Mouse (Mus musculus): ENCODE data around the gene Slc6a13. TPM values are rescaled to one million over a fixed set of nuclear protein-coding genes. Genes with fewer than 3 reads are reported as not detected.
"Not testable (repeated sequence)": the region's sequence is repeated elsewhere in the genome, so short reads cannot be mapped to it uniquely, and the experiment has no call there.

Gene Slc6a13
- polyA plus RNA-seq, 1 experiment from 2014 or later: 2.8 TPM

- Histone ChIP-seq H3K4me2 (replicated peaks) (no peak overlapping the region), H3K9me3 (no peaks in the 10 kb centered on the region), H3K27ac (no peak overlapping the region), H3K9ac (no peak overlapping the region), H3K4me1 (peaks cover 4% of the 10 kb centered on the region; the same call in 1 of the 2 replicates), H3K27me3 (0 out of 2 replicates have a peak, but pooled peaks cover 2% of the 10 kb centered on the region), H3K4me3 (no peak overlapping the region), H3K36me3 (no peaks in the 10 kb centered on the region)
- WGBS: 56% methylated on average over 8 of the region's 8 CpGs
- no peak for ATAC-seq (ENCODE audit: insufficient number of reproducible peaks, insufficient read depth, low FRiP score, low TSS enrichment)
Observed at GRCm38 (mm10) chr6:121346428-121346827, 46.4 kb downstream of the Slc6a13 start.

GRCm38 (mm10) chr6:121352276-121352675 lies 52.2 kb downstream of the Slc6a13 start:
- no peak for ATAC-seq (ENCODE audit: insufficient number of reproducible peaks, insufficient read depth, low FRiP score, low TSS enrichment)
- WGBS: 39% methylated on average over 2 of the region's 2 CpGs
- Histone ChIP-seq H3K4me3 (no peak overlapping the region), H3K36me3 (no peaks in the 10 kb centered on the region), H3K9me3 (no peaks in the 10 kb centered on the region), H3K9ac (no peak overlapping the region), H3K27ac (no peak overlapping the region), H3K4me2 (replicated peaks) (no peak overlapping the region), H3K27me3 (no peaks in the 10 kb centered on the region), H3K4me1 (no peaks in the 10 kb centered on the region)

GRCm38 (mm10) chr6:121356041-121356440 lies 56.0 kb downstream of the Slc6a13 start:
- no peak overlapping the region for H3K4me3 ChIP-seq
- no peak overlapping the region for H3K4me2 ChIP-seq (replicated peaks)
- 91% methylated on average over 1 of the region's 1 CpGs for WGBS
- ATAC-seq (ENCODE audit: insufficient number of reproducible peaks, insufficient read depth, low FRiP score, low TSS enrichment): no peak
- no peak overlapping the region for H3K27ac ChIP-seq
- H3K9ac ChIP-seq: no peak overlapping the region
- H3K36me3 ChIP-seq: no peaks in the 10 kb centered on the region
- no peaks in the 10 kb centered on the region for H3K27me3 ChIP-seq
- no peaks in the 10 kb centered on the region for H3K4me1 ChIP-seq
- no peaks in the 10 kb centered on the region for H3K9me3 ChIP-seq

GRCm38 (mm10) chr6:121357232-121357631 lies 57.2 kb downstream of the Slc6a13 start:
- 77% methylated on average over 6 of the region's 6 CpGs for WGBS
- H3K9me3 ChIP-seq: no peaks in the 10 kb centered on the region
- no peak overlapping the region for H3K27ac ChIP-seq
- no peak overlapping the region for H3K4me3 ChIP-seq
- H3K9ac ChIP-seq: no peak overlapping the region
- H3K27me3 ChIP-seq: no peaks in the 10 kb centered on the region
- H3K4me1 ChIP-seq: no peaks in the 10 kb centered on the region
- no peak overlapping the region for H3K4me2 ChIP-seq (replicated peaks)
- H3K36me3 ChIP-seq: no peaks in the 10 kb centered on the region
- no peak for ATAC-seq (ENCODE audit: insufficient number of reproducible peaks, insufficient read depth, low FRiP score, low TSS enrichment)

GRCm38 (mm10) chr6:121363061-121363460 lies 63.0 kb downstream of the Slc6a13 start:
- ATAC-seq (ENCODE audit: insufficient number of reproducible peaks, insufficient read depth, low FRiP score, low TSS enrichment): no peak
- H3K27me3 ChIP-seq: no peaks in the 10 kb centered on the region

GRCm38 (mm10) chr6:121363956-121364355 lies 63.9 kb downstream of the Slc6a13 start:
- H3K9me3 ChIP-seq: no peaks in the 10 kb centered on the region
- H3K4me1 ChIP-seq: no peaks in the 10 kb centered on the region
- no peak overlapping the region for H3K27ac ChIP-seq
- 75% methylated on average over 4 of the region's 4 CpGs for WGBS
- no peaks in the 10 kb centered on the region for H3K36me3 ChIP-seq
- no peaks in the 10 kb centered on the region for H3K27me3 ChIP-seq
- H3K4me2 ChIP-seq (replicated peaks): no peak overlapping the region
- H3K9ac ChIP-seq: no peak overlapping the region
- ATAC-seq (ENCODE audit: insufficient number of reproducible peaks, insufficient read depth, low FRiP score, low TSS enrichment): no peak
- H3K4me3 ChIP-seq: no peak overlapping the region

More at GRCm38 (mm10) chr6:121363061-121363460, 63.0 kb downstream of the Slc6a13 start:
- no peak overlapping the region for H3K27ac ChIP-seq
- no peaks in the 10 kb centered on the region for H3K4me1 ChIP-seq
- no peaks in the 10 kb centered on the region for H3K36me3 ChIP-seq
- no peaks in the 10 kb centered on the region for H3K9me3 ChIP-seq
- WGBS: 83% methylated on average over 6 of the region's 6 CpGs
- H3K4me2 ChIP-seq (replicated peaks): no peak overlapping the region
- no peak overlapping the region for H3K4me3 ChIP-seq
- no peak overlapping the region for H3K9ac ChIP-seq

- H3K27ac ChIP-seq; H3K27me3 ChIP-seq; H3K4me3 ChIP-seq; H3K36me3 ChIP-seq; H3K4me2 ChIP-seq (replicated peaks); H3K9ac ChIP-seq; ATAC-seq (ENCODE audit: insufficient number of reproducible peaks, insufficient read depth, low FRiP score, low TSS enrichment); H3K4me1 ChIP-seq; H3K9me3 ChIP-seq: not testable (repeated sequence)
- 10% methylated on average over 2 of the region's 2 CpGs for WGBS
Observed at GRCm38 (mm10) chr6:121366537-121366936, 66.5 kb downstream of the Slc6a13 start.

GRCm38 (mm10) chr6:121367099-121367498 lies 67.1 kb downstream of the Slc6a13 start:
- 58% methylated on average over 3 of the region's 3 CpGs for WGBS
- no peak overlapping the region for H3K4me3 ChIP-seq
- H3K9me3 ChIP-seq: no peaks in the 10 kb centered on the region
- no peak overlapping the region for H3K9ac ChIP-seq
- no peak overlapping the region for H3K27ac ChIP-seq
- H3K27me3 ChIP-seq: no peaks in the 10 kb centered on the region
- ATAC-seq (ENCODE audit: insufficient number of reproducible peaks, insufficient read depth, low FRiP score, low TSS enrichment): no peak
- no peaks in the 10 kb centered on the region for H3K4me1 ChIP-seq
- no peak overlapping the region for H3K4me2 ChIP-seq (replicated peaks)
- H3K36me3 ChIP-seq: no peaks in the 10 kb centered on the region

- 77% methylated on average over 10 of the region's 10 CpGs for WGBS
- no peaks in the 10 kb centered on the region for H3K36me3 ChIP-seq
- H3K27me3 ChIP-seq: no peaks in the 10 kb centered on the region
- H3K27ac ChIP-seq: no peak overlapping the region
- no peaks in the 10 kb centered on the region for H3K4me1 ChIP-seq
- H3K4me3 ChIP-seq: no peak overlapping the region
- no peaks in the 10 kb centered on the region for H3K9me3 ChIP-seq
- H3K4me2 ChIP-seq (replicated peaks): no peak overlapping the region
- no peak overlapping the region for H3K9ac ChIP-seq
- no peak for ATAC-seq (ENCODE audit: insufficient number of reproducible peaks, insufficient read depth, low FRiP score, low TSS enrichment)
Observed at GRCm38 (mm10) chr6:121371197-121371980, 71.4 kb downstream of the Slc6a13 start.

GRCm38 (mm10) chr6:121376159-121376558 lies 76.1 kb downstream of the Slc6a13 start:
- no peaks in the 10 kb centered on the region for H3K4me1 ChIP-seq
- H3K36me3 ChIP-seq: no peaks in the 10 kb centered on the region
- 78% methylated on average over 12 of the region's 12 CpGs for whole genome bisulfite sequencing
- H3K27ac ChIP-seq: no peak overlapping the region
- ATAC-seq (ENCODE audit: insufficient number of reproducible peaks, insufficient read depth, low FRiP score, low TSS enrichment): no peak
- H3K9me3 ChIP-seq: no peaks in the 10 kb centered on the region
- no peak overlapping the region for H3K4me2 ChIP-seq (replicated peaks)
- no peaks in the 10 kb centered on the region for H3K27me3 ChIP-seq
- no peak overlapping the region for H3K4me3 ChIP-seq
- no peak overlapping the region for H3K9ac ChIP-seq

GRCm38 (mm10) chr6:121378256-121378655 lies 78.2 kb downstream of the Slc6a13 start:
- WGBS: 59% methylated on average over 4 of the region's 4 CpGs
- Histone ChIP-seq H3K4me3 (no peak overlapping the region), H3K4me1 (peaks cover 3% of the 10 kb centered on the region; the same call in 1 of the 2 replicates), H3K27ac (no peak overlapping the region), H3K4me2 (replicated peaks) (no peak overlapping the region), H3K9me3 (no peaks in the 10 kb centered on the region), H3K36me3 (no peaks in the 10 kb centered on the region), H3K9ac (no peak overlapping the region), H3K27me3 (no peaks in the 10 kb centered on the region)
- ATAC-seq (ENCODE audit: insufficient number of reproducible peaks, insufficient read depth, low FRiP score, low TSS enrichment): no peak

- no peak overlapping the region for H3K4me2 ChIP-seq (replicated peaks)
- H3K36me3 ChIP-seq: no peaks in the 10 kb centered on the region
- H3K4me3 ChIP-seq: no peak overlapping the region
- peaks cover 7% of the 10 kb centered on the region; the same call in 1 of the 2 replicates for H3K27me3 ChIP-seq
- 80% methylated on average over 8 of the region's 8 CpGs for WGBS
- peaks cover 3% of the 10 kb centered on the region; the same call in 1 of the 2 replicates for H3K4me1 ChIP-seq
- no peaks in the 10 kb centered on the region for H3K9me3 ChIP-seq
- no peak overlapping the region for H3K9ac ChIP-seq
- no peak overlapping the region for H3K27ac ChIP-seq
- ATAC-seq (ENCODE audit: insufficient number of reproducible peaks, insufficient read depth, low FRiP score, low TSS enrichment): no peak
Observed at GRCm38 (mm10) chr6:121380576-121380975, 80.5 kb downstream of the Slc6a13 start.
